Mouse (Mus musculus) myocyte (in vitro differentiated cells): ENCODE measurements at regions not wholly inside any gene's neighbourhood (a gene's known extent, or its start where the extent isn't known, plus 50 kb on each side); places are given as distances from the start of the nearest gene placed in this dataset.

Experiments
- CEBPB ChIP-seq: IDR thresholded peaks from 2 replicates; pipeline ENCODE4 v1.6.1; 2011; ENCODE audit warnings: mild to moderate bottlenecking, moderate library complexity; ENCODE audit not compliant: poor library complexity, insufficient read depth, severe bottlenecking
- E2F4 ChIP-seq: IDR thresholded peaks from one replicate; pipeline ENCODE4 v1.6.1; 2011; ENCODE audit warnings: mild to moderate bottlenecking, control low read depth, moderate library complexity; ENCODE audit not compliant: insufficient read depth
- MAX ChIP-seq: IDR thresholded peaks from one replicate; pipeline ENCODE4 v1.6.1; 2011; ENCODE audit warnings: low read depth, mild to moderate bottlenecking, control low read depth
- MYOD1 ChIP-seq, 3 experiments: IDR thresholded peaks; one replicate each; pipeline ENCODE4 v1.6.1; 2011; ENCODE audit warnings: control low read depth in 2 of 3, low read depth in 2 of 3, mild to moderate bottlenecking in 2 of 3, moderate library complexity in 1 of 3; ENCODE audit not compliant: insufficient read length in 2 of 3, control insufficient read depth in 1 of 3
- MYOG ChIP-seq, 3 experiments: IDR thresholded peaks; one replicate each; pipeline ENCODE4 v1.6.1; 2011; ENCODE audit warnings: control low read depth in 2 of 3, low read depth in 2 of 3, mild to moderate bottlenecking in 2 of 3; ENCODE audit not compliant: insufficient read length in 2 of 3, control insufficient read depth in 1 of 3, insufficient read depth in 1 of 3
- POLR2A ChIP-seq: IDR thresholded peaks from one replicate; pipeline ENCODE4 v1.6.1; 2011; ENCODE audit warnings: low read depth, mild to moderate bottlenecking, control low read depth, moderate library complexity; ENCODE audit not compliant: insufficient read length
- POLR2AphosphoS2 ChIP-seq: IDR thresholded peaks from one replicate; pipeline ENCODE4 v1.6.1; 2011; ENCODE audit warnings: low read depth, control low read depth; ENCODE audit not compliant: insufficient read length
- REST ChIP-seq: IDR thresholded peaks from one replicate; pipeline ENCODE4 v1.6.1; 2011; ENCODE audit warnings: mild to moderate bottlenecking, control low read depth, moderate library complexity; ENCODE audit not compliant: insufficient read depth, insufficient read length
- SRF ChIP-seq: IDR thresholded peaks from one replicate; pipeline ENCODE4 v1.6.1; 2011; ENCODE audit warnings: low read depth; ENCODE audit not compliant: control insufficient read depth, insufficient read length
- TCF12 ChIP-seq: IDR thresholded peaks from one replicate; pipeline ENCODE4 v1.6.1; 2011; ENCODE audit warnings: mild to moderate bottlenecking, control low read depth; ENCODE audit not compliant: poor library complexity, insufficient read depth, severe bottlenecking
- TCF3 ChIP-seq: IDR thresholded peaks from one replicate; pipeline ENCODE4 v1.6.1; 2011; ENCODE audit warnings: low read depth, control low read depth; ENCODE audit not compliant: insufficient read length
- USF1 ChIP-seq: IDR thresholded peaks from one replicate; pipeline ENCODE4 v1.6.1; 2011; ENCODE audit warnings: low read depth, mild to moderate bottlenecking, control low read depth, moderate library complexity

- TF ChIP-seq POLR2A (no peak), E2F4 (no peak), SRF (no peak), USF1 (no peak), CEBPB (no peak), MYOD1 (IDR thresholded peaks at IDR 0.05; ENCODE audit: control insufficient read depth in 1 of 3, insufficient read length in 2 of 3, low read depth in 2 of 3) (no peak), POLR2AphosphoS2 (no peak), MAX (no peak), TCF3 (no peak), MYOG (IDR thresholded peaks at IDR 0.05; ENCODE audit: control insufficient read depth in 1 of 3, insufficient read depth in 1 of 3, insufficient read length in 2 of 3, low read depth in 2 of 3) (no peak), REST (no peak), TCF12 (no peak)
Observed at GRCm38 (mm10) chr3:136996381-136996895, 326.5 kb downstream of the Ppp3ca start.
